Mouse (Mus musculus) testis, postnatal 14 days (tissue): Measurements from ENCODE around the gene Ogfod2.

Experiments used
- DNase-seq: peaks from one replicate; pipeline ENCODE4 v3.0.0; 2021; ENCODE audit warnings: low spot score

Ogfod2 gene

GRCm38 (mm10) chr5:124095077-124095581 lies 17.0 kb upstream of the Ogfod2 start:
- DNase-seq = peak; percentile 59

DNA sequence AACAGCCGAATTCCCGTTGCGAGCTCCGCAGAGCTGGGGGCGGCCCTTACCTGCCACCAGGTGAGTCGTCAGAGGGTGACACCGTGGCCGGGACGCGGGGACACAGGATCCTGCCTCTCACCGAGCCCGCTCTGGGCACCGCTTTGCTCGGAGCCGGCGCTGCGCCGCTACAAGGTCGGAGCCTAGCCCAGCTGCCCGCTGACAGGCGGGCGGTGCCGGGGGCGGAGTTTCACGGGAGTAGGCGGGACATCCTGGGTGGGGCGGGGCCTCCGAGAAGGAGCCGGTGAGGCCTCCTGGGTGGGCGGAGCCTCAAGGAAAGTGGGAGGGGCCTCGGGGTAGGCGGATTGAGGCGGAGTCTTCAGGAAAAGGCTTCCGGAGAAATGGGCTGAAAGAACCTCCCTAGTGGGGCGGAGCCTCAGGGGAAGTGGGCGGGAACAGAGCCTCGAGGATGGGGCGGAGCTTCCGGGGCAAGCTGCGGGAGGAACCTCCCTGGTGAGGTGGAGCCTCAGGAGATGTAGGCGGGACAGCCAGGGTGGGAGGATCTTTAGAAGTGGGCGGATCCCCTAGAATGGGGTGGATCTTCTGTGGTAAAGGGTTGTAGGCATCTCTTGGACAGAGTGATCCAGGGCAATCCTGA lies 16.4 kb upstream of the Ogfod2 start, which contains the start of gene Abcb9:
Abcb9 (minus strand) TSS at position 203 of the 637 bp plus-strand sequence.
- peak; percentile 99 for DNase-seq

DNA sequence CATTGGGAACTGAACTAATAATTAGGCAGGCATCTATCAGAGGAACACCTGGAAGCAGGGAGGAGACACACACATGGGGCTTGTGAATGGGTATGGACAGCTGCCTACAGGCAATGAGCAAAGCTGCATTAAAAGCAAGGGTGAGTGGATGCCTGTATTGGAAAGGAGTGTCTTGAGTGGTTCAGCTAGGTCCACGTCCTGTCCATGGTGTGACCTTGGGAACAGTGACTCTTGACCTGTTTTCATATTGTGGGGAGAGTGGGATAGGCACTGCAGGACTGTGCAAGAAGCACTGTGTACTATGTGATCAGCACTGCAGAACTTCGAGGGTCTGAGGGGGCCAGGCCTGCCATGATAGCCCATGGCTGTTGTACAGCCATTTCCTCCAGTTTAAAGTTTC lies 13.2 kb upstream of the Ogfod2 start:
- DNase-seq = no peak

DNA sequence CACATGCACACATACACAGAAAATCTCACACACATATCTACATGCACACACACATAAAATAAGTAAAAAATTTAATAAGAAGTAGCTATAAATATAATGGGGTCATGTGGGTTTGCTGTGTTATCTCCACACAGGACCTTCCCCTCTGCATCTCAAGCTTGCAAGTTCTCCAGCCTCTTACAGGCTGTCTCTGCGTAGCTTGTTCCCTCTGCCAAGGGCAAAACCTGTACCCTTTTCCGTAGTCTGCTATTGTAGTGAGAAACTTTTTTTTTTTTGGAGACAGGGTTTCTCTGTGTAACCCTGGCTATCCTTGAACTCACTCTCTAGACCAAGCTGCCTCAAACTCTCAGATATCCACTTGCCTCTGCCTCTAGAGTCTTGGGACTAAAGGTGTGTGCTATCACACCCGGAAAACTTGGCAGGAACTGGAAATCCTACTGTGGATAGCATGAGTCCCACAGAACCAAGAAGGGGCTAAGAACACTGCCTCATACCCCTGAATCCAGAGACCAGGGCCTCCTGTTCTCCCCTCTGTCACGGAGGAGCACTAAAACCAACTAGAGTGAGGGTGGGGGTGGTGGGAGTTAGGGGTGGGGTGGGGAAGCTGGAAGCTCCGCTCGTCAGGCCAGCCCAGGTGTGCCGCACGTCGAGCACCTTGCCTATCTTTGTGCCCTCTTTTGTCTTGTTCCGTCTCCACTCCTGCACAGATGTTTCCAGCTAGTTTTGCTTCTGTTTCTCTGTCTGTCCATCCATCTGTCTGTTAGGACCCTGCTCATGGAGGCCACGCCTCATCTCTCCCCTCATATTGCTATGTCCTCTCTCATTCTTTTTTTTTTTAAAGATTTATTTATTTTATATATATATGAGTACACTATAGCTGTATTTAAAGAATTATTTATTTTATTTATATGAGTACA lies 11.7 kb upstream of the Ogfod2 start:
- DNase-seq = no peak

- no peak for DNase-seq
These were observed 9.8 kb upstream of the Ogfod2 start for GRCm38 (mm10) chr5:124102326-124102725.

GRCm38 (mm10) chr5:124103020-124103419 lies 9.1 kb upstream of the Ogfod2 start:
- no peak for DNase-seq

DNA sequence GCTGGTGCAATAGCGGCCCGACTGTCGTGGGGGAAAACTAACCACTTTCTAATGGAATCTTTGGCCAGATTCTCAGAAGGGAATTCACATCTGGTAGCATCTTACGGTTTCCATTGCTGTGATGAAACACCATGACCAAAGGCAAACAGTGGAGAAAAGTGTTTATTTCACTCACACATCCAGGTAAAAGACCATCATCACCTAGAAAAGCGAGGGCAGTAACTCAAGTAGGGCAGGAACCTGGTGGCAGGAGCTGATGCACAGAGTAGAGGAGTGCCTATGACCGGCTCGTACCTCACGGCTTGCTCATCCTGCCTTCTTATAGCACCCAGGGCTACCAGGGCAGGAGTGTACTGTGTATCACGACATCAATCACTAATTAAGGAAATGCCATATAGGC lies 8.5 kb upstream of the Ogfod2 start:
- DNase-seq = no peak

DNA sequence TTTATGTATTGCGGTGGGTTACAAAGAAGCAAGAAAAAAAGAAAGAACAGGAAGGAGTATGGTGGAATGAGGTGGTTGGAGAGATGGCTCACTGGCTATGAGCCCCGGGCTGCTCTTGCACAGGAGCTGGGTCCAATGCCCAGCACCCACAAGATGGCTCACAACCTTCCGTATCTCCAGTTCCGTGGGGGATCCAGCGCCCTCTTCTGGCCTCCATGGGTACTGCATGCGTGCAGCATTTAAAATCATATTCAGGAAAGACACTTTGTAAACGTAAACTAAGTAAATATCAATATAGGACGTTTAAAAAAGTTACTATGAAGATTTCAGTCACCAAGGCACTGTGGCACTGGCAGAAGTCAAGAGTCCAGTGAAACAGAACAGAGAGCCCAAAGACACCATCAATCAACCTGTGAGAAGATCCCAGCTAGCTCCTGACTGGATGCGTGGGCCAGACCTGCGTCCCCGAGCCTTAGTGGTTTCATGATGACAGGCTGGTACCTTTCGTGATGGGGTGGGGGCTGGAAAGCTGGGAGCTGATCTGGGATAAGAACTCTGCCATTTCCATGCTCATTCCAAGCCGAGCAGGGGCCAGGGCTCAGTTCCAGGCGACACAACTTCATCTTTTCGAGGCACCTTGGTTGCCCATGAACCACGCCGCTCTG lies 888 bp upstream of the Ogfod2 start:
- peak; percentile 55 for DNase-seq

- DNase-seq = peak; percentile 66
These were observed 434 bp downstream of the Ogfod2 start for GRCm38 (mm10) chr5:124112531-124112930.

GRCm38 (mm10) chr5:124113030-124113429 lies 933 bp downstream of the Ogfod2 start:
- no peak for DNase-seq

DNA sequence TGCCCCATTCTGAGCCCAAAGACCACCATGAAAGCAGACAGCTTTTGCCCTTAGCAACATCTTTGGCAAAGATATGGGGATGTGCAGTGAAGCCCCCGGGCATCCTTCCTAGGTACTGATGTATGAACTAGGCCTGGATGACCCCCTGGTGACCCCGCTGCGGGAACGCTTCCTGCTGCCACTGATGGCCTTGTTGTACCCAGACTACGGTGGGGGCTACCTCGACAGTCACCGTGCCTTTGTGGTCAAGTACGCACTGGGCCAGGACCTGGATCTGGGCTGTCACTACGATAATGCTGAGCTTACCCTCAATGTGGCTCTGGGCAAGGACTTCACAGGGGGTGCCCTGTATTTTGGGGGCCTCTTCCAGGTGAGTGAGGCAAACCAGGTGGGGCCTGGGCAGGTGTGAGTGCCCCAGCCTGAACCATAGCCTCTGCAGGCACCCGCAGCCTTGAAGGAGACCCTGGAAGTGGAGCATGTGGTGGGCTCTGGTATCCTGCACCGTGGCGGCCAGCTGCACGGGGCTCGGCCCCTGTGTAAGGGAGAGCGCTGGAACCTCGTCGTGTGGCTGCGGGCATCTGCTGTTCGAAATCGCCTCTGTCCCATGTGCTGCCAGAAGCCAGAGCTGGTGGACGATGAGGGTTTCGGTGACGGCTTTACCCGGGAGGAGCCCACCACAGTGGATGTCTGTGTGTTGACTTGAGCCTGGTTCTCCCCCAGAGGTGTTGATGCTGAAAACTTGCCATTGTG lies 2.4 kb downstream of the Ogfod2 start:
- no peak for DNase-seq

DNA sequence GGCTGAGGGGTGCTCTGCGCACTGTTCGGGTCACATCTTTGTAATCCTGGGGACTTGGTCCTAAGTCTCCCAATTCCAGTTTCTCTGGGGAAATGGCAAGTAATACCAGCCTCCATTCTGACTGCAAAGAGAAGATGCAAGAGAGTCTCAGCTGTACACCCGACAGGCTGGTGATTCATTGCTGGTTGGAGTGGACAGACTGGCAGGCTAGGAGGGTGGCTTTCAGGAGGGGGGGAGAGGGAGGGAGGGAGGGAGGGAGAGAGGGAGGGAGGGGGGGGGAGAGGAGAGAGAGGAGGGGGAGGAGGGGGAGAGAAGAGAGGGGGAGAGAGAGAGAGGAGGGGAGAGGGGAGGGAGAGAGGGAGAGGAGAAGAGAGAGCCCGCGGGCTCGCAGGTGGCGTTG lies 3.4 kb downstream of the Ogfod2 start:
- no peak for DNase-seq

GRCm38 (mm10) chr5:124115990-124116845 lies 4.1 kb downstream of the Ogfod2 start, which contains the start of gene Arl6ip4:
TSS of gene Arl6ip4 (plus strand) at chr5:124116089.
- DNase-seq = peak; percentile 82

- DNase-seq = no peak
These were observed 7.1 kb downstream of the Ogfod2 start for GRCm38 (mm10) chr5:124119204-124119603.

- no peak for DNase-seq
These were observed 10.3 kb downstream of the Ogfod2 start for GRCm38 (mm10) chr5:124122357-124122756.

GRCm38 (mm10) chr5:124125093-124125492 lies 13.0 kb downstream of the Ogfod2 start:
- DNase-seq = no peak

DNA sequence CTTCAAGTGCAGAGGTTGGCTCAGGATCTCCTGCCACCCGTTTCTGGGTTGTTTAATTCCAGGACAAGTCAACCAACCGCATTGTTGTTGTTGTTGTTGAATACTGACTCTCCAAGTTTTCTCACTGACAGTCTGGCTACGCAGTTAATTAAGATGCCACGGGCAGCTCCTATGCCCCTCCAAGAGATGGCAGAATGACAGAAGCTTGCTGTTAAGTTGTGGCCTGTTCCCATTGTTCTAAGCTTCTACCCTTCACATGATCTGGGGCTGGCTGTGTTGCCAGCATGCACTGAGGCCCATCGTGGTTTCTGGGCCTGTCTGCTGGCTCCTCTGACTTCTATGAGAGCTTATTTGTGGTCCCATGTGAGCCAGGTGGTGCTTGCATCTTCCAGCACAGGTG lies 22.2 kb downstream of the Ogfod2 start:
- DNase-seq = no peak

DNA sequence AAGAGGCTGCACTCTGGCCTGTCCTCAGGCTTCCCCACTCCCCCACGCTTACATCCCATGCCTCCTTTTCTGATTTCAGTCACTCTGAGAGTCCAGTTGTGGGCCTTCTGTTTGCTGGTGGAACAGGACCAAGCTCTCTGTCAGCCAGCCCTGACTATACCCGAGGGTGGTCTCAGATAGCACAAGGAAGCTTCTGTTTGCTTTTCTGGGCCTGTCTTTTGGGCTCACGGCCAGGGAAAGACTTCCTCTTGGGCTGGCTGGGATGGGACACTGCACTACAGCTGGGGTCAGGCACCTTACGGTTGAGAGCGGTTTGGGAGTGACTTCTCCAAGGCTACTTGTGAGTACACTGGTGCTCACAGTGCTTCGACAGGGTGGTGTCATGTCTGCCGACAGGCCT lies 26.0 kb downstream of the Ogfod2 start:
- DNase-seq = no peak

DNA sequence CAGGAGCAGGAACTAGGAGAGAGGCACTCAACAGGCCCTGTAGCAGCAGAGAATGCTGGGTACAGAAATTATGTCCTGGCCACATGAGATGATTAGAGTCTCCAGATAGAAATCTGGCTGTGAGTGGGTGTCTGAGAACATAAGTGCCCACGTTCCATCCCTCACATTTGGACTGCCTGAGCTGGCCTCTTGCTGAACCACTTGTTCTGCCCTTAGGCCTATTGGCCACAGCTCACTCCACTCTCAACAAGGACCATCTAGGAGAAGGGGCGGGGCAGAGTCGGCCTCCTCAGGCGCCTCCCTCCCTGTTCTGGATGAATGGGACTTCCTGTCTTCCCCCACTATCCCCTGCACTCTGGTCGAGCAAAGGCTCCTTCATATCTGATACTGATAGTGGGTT lies 36.9 kb downstream of the Ogfod2 start:
- no peak for DNase-seq

GRCm38 (mm10) chr5:124150895-124151294 lies 38.8 kb downstream of the Ogfod2 start:
- no peak for DNase-seq

- DNase-seq = no peak
These were observed 40.6 kb downstream of the Ogfod2 start for GRCm38 (mm10) chr5:124152734-124153133.
